Mouse (Mus musculus): ENCODE measurements around the gene Depp1.

DNA sequence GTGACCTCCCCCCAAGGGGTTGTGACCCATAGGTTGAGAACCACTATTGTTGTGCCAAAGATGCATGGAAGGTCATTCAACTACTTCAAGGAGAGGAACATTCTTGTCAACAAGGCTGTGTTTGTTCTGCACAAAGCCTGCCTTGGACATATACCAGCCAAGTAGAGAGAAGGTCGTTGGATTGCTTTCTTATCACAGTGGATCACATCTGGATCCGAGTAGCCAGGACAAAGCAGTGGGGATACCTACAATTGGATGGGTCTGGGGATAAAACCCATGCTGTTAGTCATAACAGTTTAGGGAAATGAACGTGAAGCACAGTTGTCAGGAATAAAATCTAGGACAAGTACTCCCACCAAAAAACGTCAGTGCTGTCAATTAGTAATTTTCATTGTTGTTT is 6.5 kb upstream of the Depp1 start:
- TF ChIP-seq POLR2A (IDR thresholded peaks at IDR 0.05; ENCODE audit: insufficient read depth, low read length) (no peak), CTCF (IDR thresholded peaks at IDR 0.05; ENCODE audit: low read depth, low read length) (no peak), EP300 (IDR thresholded peaks at IDR 0.05; ENCODE audit: insufficient read depth, low read depth, low read length) (no peak)

Data from ES-Bruce4 (cell line).